Mouse (Mus musculus) retina, embryonic 14.5 days (tissue): ENCODE measurements at regions not wholly inside any gene's neighbourhood (a gene's known extent, or its start where the extent isn't known, plus 50 kb on each side); places are given as distances from the start of the nearest gene placed in this dataset.

ENCODE experiments used
- DNase-seq: peaks from one replicate; pipeline ENCODE4 v3.0.0-alpha.2; 2015; ENCODE audit warnings: low spot score

GRCm38 (mm10) chr3:137795754-137796315 is 68.5 kb upstream of the H2afz start:
- no peak for DNase-seq

- no peak for DNase-seq
Observed at GRCm38 (mm10) chr3:137798769-137799168, 65.5 kb upstream of the H2afz start.

DNA sequence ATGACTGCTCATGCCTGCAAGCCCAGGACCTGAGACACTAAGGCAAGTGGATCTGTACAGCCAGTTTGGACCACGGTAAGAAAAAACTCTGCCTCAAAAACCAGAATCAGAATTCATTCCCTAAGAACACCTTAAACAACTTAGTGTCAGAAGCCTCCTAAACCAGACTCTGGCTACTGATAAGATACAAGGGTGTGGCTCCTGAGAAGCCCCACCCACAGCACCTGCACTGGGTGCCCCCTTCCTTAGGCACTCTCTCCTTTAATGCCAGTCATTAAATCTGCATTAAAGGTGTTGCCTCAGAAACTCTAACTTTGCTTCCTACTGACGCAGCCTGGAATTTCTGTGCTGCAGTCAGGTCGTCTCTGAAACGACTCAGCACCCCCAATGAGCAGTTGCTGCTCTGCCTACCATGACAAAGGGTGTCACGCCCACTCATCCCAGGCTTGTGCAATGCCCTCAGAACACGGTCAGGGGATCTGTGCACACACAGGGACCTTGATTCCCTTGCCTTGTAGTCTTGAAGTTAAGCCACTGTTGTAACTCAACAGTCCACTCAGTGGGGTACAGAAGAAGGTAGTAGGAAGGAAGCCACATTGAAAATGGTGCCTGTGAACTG is 62.8 kb upstream of the H2afz start:
- no peak for DNase-seq

DNA sequence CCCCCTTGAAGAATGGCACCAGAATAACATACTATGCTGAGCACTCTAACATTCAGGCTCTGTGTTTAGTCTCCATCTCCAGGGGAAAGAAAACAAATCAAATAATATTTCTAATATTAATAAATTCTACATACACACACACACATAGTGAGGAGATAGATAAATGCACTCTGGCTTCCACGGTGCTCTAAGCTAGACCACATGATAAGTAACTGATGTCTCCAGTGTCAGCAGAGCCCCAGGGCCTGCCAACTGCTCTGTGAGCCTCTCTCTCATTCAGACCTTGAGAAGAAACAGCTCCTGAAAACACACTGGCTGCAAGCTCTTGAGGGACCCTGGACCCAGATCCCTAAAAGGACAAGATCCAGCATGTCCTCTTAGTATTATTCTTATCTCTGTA is 56.9 kb upstream of the H2afz start:
- no peak for DNase-seq

- no peak for DNase-seq
Observed at GRCm38 (mm10) chr3:137807913-137808684, 56.2 kb upstream of the H2afz start.

DNA sequence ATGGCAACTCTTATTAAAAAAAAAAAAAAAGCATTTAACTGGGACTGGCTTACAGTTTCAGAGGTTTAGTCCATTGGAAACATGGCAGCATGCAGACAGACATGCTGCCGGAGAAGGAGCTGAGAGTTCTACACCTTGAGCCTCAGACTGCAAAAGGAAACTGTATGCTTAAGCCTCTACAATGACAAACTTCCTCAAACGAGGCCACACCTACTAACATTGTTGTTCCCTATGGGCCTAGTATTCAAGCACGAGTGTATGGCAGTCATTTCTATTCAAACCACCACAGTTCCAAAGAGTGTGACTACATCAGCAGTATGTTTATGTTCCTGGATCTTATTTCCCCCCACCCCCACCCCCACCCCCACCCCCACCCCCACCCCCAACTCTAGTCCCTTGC is 54.2 kb upstream of the H2afz start:
- no peak for DNase-seq
